Mouse (Mus musculus) layer of hippocampus, adult 9-10 months (tissue): ENCODE measurements around the gene Pclaf.

Source experiments
- DNase-seq: peaks from one replicate; pipeline ENCODE4 v3.0.0; 2022; ENCODE audit warnings: low spot score

Pclaf gene

GRCm38 (mm10) chr9:65890143-65890628, at the start of gene Pclaf:
Pclaf (plus strand) TSS chr9:65890237.
- DNase-seq, result no peak

DNA sequence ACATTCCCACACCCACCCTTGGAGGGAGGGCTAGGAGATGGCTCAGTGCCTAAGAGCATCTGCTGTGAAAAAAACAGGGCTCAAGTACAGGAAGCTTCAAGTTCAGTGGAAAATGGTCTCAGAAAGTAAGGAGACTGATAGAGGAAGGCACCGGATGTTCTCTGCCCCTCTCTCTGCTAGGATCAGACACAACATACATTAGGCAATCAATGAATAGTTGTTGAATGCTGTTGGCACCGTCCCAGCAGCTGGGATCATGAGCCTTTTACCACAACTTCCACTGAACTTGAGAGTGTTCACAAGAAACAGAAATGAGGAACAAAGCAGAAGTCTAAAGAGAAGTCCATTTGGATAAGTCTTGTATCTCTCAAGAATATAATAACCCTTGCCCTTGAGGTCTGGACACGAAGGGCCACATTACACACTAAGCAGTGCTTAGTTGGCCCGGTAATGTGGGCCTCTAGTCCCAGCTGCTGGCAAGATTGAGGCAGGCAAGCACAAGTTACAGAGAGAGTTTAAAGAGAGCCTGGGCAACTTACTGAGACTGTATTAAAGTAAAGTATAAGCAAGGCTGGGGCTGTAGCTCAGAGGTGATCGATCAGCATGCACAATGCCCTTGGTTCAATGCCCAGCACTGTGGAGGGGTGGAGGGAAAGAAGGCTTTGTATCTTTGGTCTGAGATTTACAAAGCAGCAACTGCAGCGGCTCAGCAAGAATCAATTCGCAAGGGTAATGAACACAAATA, 45.4 kb upstream of the Pclaf start:
- DNase-seq, result no peak

DNA sequence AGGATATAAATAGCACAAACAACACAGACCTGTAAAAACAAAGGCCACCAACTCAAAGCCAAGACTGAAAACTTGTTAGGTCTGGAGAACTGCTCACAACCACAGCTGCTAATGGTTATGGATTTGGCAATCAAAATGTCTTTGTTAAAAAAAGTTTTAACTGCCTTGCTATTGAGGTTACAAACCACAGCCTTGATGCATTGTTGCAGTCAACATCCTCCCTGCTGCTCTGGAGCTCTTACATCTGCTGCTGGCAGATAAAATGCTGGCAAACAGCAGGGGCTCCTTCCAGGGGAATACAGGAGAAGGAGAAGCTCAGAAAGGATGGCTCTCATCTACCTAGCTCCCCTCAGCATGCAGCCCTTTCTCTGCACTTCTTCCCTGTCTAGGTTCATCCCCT, 41.9 kb upstream of the Pclaf start:
- no peak for DNase-seq

- DNase-seq, result no peak
Observed at GRCm38 (mm10) chr9:65850203-65850602, 39.8 kb upstream of the Pclaf start.

- DNase-seq, result no peak
Observed at GRCm38 (mm10) chr9:65859656-65860055, 30.4 kb upstream of the Pclaf start.

DNA sequence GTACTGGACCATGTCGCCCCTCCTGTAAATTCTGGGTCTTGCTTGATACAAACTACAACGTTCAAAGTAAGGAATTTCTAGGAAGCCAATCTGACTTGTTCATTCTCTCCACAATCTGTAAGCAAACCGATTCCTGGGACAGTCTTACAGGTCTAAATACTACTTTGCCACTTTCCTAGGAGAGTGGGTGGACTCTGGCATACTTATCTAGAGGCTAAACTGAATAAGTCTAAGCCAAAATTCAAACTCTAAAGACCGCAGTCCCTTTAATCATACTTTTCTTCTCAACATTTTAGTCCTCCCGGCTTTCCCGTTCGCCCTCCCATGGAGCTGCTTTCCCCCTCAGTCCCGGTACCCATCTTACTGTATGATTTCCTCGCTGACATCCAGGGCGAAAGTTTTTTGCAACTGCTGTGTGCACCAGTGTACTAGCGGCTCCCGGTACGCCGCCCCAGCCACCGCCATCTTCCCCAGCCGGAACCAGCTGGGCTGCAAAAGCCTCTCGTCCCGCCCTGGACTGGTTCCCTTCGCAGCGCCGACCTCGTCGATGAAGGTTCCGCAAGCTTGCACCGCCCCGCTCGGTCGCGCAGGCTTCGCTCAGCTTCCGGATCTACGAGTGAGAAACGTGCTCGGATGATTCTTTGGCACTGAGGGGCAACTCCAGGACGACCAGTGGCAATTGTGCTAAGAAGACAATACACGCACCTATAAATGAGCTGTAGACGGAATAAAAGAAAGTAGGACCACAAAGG, 5.3 kb upstream of the Pclaf start:
- DNase-seq, result peak; percentile 64

GRCm38 (mm10) chr9:65891126-65891525, 1.1 kb downstream of the Pclaf start:
- no peak for DNase-seq

- no peak for DNase-seq
Observed at GRCm38 (mm10) chr9:65896977-65897376, 6.9 kb downstream of the Pclaf start.

DNA sequence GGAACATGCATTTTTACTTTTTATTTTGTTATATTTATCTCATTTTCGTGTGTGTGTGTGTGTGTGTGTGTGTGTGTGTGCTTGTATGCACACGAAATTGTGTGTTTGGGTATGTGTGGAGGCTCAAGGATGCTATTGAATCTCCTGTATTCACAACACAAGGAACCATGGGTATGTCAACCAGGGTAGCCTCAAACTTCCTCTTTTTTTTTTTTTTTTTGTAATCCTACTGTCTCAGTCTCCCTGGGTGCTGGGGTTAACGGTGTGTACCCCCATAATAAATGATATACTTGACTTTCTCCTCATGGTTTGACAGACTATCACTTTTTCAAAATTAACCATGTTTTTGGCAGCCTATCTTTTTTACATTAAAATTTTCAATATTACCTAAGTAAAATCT, 12.8 kb downstream of the Pclaf start:
- no peak for DNase-seq

DNA sequence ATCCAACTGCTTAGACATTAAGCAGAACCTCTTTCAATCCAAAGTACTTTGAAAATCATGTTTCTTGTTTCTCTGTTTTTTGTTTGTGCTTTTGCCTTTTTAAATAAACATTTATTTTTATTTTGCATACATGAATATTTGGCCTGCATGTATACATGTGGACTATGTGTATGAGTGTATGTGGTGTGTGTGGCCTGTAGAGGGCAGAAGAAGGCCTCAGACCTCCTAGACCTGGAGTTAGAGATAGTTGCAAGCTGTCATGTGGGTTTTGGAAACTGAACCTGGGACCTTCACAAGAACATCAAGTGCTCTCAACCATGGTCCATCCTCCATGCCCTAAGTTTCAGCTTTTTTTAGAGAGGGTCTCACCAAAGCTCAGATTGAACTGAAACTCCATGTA, 13.4 kb downstream of the Pclaf start:
- DNase-seq, result no peak

- peak; percentile 88 for DNase-seq
Observed at GRCm38 (mm10) chr9:65908394-65909300, 18.6 kb downstream of the Pclaf start, which contains the start of the genes Trip4 and Csnk1g1. Trip4 (minus strand) TSS chr9:65908794. Csnk1g1 (plus strand) TSS chr9:65908924.

- no peak for DNase-seq
Observed at GRCm38 (mm10) chr9:65909301-65909801, 19.3 kb downstream of the Pclaf start.

DNA sequence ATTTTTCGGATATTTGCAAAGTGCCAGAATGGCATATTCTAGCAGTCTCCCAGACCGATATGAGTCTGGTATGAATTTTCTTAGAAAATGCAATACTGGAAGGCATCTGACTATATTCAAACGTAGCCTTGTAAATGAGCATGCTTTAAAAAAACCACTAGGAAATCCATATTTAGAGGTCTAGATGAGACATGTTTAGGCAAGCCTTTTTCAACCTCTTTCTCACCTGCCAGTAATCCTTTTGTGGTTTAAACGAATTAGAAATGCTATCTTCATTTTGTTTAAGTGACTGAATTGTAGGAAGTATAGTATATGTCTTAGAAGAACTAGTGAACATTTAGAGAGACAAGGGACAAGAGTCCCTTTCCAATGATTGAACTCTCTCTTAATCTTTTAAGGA, 19.8 kb downstream of the Pclaf start:
- DNase-seq, result no peak

DNA sequence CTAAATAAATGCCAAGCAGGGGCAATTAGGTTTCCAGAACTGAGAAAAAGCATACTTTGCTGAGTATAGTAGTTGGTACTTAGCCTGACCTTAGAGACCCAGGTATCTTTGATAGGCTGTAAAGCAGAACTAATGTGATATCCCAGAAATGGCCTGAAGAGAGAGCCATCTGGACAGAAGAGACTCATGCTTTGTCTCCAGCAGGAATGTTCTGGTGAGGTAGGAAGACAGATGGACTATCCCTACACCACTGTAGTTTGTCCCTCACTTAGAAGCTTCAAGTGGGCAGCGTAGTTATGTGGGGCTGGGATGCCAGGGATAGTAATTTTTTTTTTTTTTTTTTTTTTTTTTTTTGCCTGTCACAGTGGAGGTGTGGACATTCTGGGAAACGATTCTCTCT, 23.9 kb downstream of the Pclaf start:
- DNase-seq, result no peak

DNA sequence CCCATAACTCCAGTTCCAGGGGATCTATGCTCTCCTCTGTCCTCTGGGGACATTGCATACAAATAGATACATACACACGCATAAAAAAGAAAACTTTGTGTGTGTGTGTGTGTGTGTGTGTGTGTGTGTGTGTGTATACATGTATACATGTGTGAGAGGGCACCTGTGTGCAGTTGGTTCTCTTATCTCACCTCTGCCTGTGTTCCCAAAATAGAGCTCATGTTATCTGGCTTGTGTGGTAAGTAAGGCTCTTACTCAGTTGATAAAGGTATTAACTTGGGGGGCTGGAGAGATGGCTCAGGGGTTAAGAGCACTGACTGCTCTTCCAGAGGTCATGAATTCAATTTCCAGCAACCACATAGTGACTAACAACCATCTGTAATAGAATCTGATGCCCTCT, 27.0 kb downstream of the Pclaf start:
- no peak for DNase-seq

GRCm38 (mm10) chr9:65928456-65928855, 38.4 kb downstream of the Pclaf start:
- DNase-seq, result no peak

DNA sequence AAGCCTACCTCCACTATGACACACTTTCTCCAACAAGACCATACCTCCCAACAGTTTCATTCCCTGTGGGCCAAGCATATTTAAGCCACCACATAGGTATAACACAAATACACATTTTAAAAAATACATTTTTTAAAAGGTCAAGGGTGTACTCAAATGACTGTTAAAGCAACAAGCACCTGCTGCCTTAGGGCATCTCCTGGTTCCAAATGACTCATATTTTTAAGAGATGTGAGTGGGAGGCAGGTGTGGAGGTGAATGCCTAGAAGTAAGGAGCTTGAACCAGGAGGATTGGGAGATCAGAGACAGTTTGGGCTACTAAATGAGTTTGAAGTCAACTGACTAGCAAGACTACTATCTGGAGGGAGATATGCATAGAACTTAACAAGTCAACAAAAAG, 39.8 kb downstream of the Pclaf start:
- no peak for DNase-seq

- no peak for DNase-seq
Observed at GRCm38 (mm10) chr9:65937566-65937965, 47.5 kb downstream of the Pclaf start.

DNA sequence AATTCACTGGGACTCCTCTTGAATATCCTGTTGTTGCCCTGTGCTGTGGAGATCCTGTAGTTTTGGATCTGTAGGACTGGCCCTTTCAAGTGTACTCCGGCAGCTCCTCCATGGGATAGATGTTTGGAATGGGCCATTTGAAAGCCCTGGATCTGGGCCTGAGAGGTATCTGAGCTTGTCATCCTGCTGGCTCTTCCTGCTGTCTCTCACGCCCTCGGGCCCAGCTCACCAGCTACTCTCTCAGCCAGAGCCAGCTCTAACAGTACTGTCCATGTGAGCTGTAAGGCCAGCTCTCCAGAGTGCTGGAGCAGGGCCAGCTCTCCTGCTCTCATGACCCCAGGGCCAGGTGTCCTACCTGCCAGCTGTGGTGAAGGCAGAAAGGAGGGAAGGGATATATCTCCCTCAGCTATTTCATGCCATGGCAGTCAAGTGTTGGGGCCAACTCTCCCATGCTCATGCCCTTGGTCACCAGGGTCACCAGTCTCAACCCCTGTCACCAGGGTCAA, 61.1 kb downstream of the Pclaf start:
- no peak for DNase-seq
